In genomic region chr3:21268429-21269129, GRCm38 (mm10) we compare ENCODE assay signal across 10 mouse cellular contexts.
A peak's percentile ranks its signal among the peaks of the same experiment; 100 is the strongest.
DNase-seq lines count a peak whose midpoint lies in the region; ATAC-seq and TF ChIP-seq lines count a peak whose summit lies in the region.
"Had no signal": no experiment of that assay in that cellular context is flagged by ENCODE, and none has a peak within 500 bp of the region (broad histone marks: within the 10 kb centered on the region; RNA-seq: fewer than 3 reads in every experiment).

No protein-coding gene starts in this region.

- no peaks in the 10 kb centered on the region for H3K36me3 ChIP-seq in liver, postnatal 0 days (replicated peaks; ENCODE audit: insufficient read depth, low read length)
- no peaks in the 10 kb centered on the region for H3K36me3 ChIP-seq in heart, embryonic 14.5 days (ENCODE audit: control insufficient read depth, insufficient read depth, low read length)
- H3K36me3 ChIP-seq: embryonic facial prominence, embryonic 12.5 days had no signal

- 58% methylated on average over 7 of the region's 7 CpGs for WGBS in liver, postnatal 0 days (ENCODE audit: insufficient replicate concordance)
- WGBS in heart, embryonic 14.5 days, result 38% methylated on average over 7 of the region's 7 CpGs

- H3K4me3 ChIP-seq in liver, postnatal 0 days (ENCODE audit: low read depth, low read length), result no peak overlapping the region
- no peak overlapping the region for H3K4me3 ChIP-seq in heart, embryonic 14.5 days (ENCODE audit: control insufficient read depth in 1 of 2, insufficient read depth in 1 of 2, low read depth in 1 of 2, low read length in 2 of 2)
- H3K4me3 ChIP-seq: embryonic facial prominence, embryonic 12.5 days had no signal

- no peaks in the 10 kb centered on the region for H3K9me3 ChIP-seq in liver, postnatal 0 days (ENCODE audit: low read length)
- H3K9me3 ChIP-seq in heart, embryonic 14.5 days (ENCODE audit: control insufficient read depth, low read length), result no peaks in the 10 kb centered on the region
- H3K9me3 ChIP-seq: embryonic facial prominence, embryonic 12.5 days had no signal

- no peak for DNase-seq in liver, postnatal 0 days
- no peak for DNase-seq in liver
- DNase-seq in adrenal gland, postnatal 36 days, result peak; percentile 75 to 79
- DNase-seq in skeletal muscle tissue, adult 2 months (ENCODE audit: low read depth, low spot score), result peak; percentile 85
- DNase-seq in thymus, postnatal 4 days, result no peak
- DNase-seq in spleen, postnatal 14 days (ENCODE audit: low spot score in 2 of 2), result no peak
- DNase-seq in cerebellum, adult 9-10 months, result no peak

- H3K27ac ChIP-seq in liver, postnatal 0 days (ENCODE audit: low read depth), result no peak overlapping the region
- H3K27ac ChIP-seq in heart, embryonic 14.5 days (replicated peaks in 1 of 2; ENCODE audit: control insufficient read depth in 1 of 2, insufficient read depth in 1 of 2, low read depth in 2 of 2, low read length in 2 of 2), result peak overlapping the region; percentile 9 to 43; a peak in 1 of 4 replicates
- H3K27ac ChIP-seq: embryonic facial prominence, embryonic 12.5 days had no signal

- no peaks in the 10 kb centered on the region for H3K4me1 ChIP-seq in liver, postnatal 0 days (ENCODE audit: insufficient read depth)
- peaks cover 3 to 9% of the 10 kb centered on the region in 2 experiments; a peak in 3 of 4 replicates for H3K4me1 ChIP-seq in heart, embryonic 14.5 days (ENCODE audit: control insufficient read depth in 2 of 2, insufficient read depth in 2 of 2, low read length in 2 of 2)
- H3K4me1 ChIP-seq: embryonic facial prominence, embryonic 12.5 days had no signal

- no peaks in the 10 kb centered on the region for H3K27me3 ChIP-seq in liver, postnatal 0 days (ENCODE audit: insufficient read depth, low read length)
- no peaks in the 10 kb centered on the region for H3K27me3 ChIP-seq in heart, embryonic 14.5 days (ENCODE audit: control insufficient read depth, insufficient read depth, low read length)
- H3K27me3 ChIP-seq: embryonic facial prominence, embryonic 12.5 days had no signal

- H3K4me2 ChIP-seq in liver, postnatal 0 days (ENCODE audit: low read depth, low read length), result no peak overlapping the region
- H3K4me2 ChIP-seq in heart, embryonic 14.5 days (ENCODE audit: low read length), result no peak overlapping the region
- H3K4me2 ChIP-seq: embryonic facial prominence, embryonic 12.5 days had no signal

- no peak for ATAC-seq in liver, postnatal 0 days
- ATAC-seq in heart, embryonic 14.5 days (ENCODE audit: insufficient number of reproducible peaks, insufficient read depth, low FRiP score, low read depth), result 0 out of 2 replicates have a peak, but pooled peaks have one; percentile 54
- ATAC-seq: activated CD4-positive, CD25-positive, alpha-beta regulatory T cell, adult 4 months had no signal

- no peak overlapping the region for H3K9ac ChIP-seq in liver, postnatal 0 days (replicated peaks)
- no peak overlapping the region for H3K9ac ChIP-seq in heart, embryonic 14.5 days (ENCODE audit: low read length)
- H3K9ac ChIP-seq: embryonic facial prominence, embryonic 12.5 days had no signal

- TF ChIP-seq EP300 in liver, postnatal 0 days (IDR thresholded peaks at IDR 0.05; ENCODE audit: low read depth), result peak; percentile 59

- TF ChIP-seq CTCF in liver, postnatal 0 days (IDR thresholded peaks at IDR 0.05; ENCODE audit: low read depth), result no peak

Comparison
In these comparisons a context has a peak if more than half of its experiments do, and no peak if none do; other contexts are left out.
1. DNase-seq: peak in adrenal gland, postnatal 36 days (2 of 2) and skeletal muscle tissue, adult 2 months (single experiment); none in liver, postnatal 0 days (single experiment), liver (single experiment), thymus, postnatal 4 days (single experiment), spleen, postnatal 14 days (0 of 2) and cerebellum, adult 9-10 months (single experiment).